Mouse (Mus musculus) embryonic facial prominence, embryonic 14.5 days (tissue): ENCODE measurements around the gene H2al1m. TPM values are rescaled to one million over a fixed set of nuclear protein-coding genes. Genes with fewer than 3 reads are reported as not detected.
"Not testable (repeated sequence)": the region's sequence is repeated elsewhere in the genome, so short reads cannot be mapped to it uniquely, and the experiment has no call there.

Experiments used
- ATAC-seq: fragments of 200-750 bp; cut with Nextera tagmentation; 2 replicates; pipeline ENCODE4 v1.8.0; 2017; ENCODE audit warnings: low read depth, moderate number of reproducible peaks, moderate TSS enrichment
- DNase-seq: peaks from one replicate; pipeline ENCODE4 v3.0.0-alpha.2; 2015; ENCODE audit warnings: low spot score
- H3K27ac ChIP-seq: fragments of 300-500 bp; sonication (generic); replicated peaks from 2 replicates; pipeline ENCODE4 v1.5.1; 2014; ENCODE audit warnings: low read depth, mild to moderate bottlenecking, low read length, moderate library complexity
- H3K27me3 ChIP-seq: fragments of 300-500 bp; sonication (generic); replicated peaks from 2 replicates; pipeline ENCODE4 v1.6.1; 2014; ENCODE audit warnings: low read length; ENCODE audit not compliant: control insufficient read depth, insufficient read depth
- H3K36me3 ChIP-seq: fragments of 300-500 bp; sonication (generic); 2 replicates; pipeline ENCODE4 v1.6.1; 2014; ENCODE audit warnings: low read length, mixed read lengths; ENCODE audit not compliant: control insufficient read depth, insufficient read depth
- H3K4me1 ChIP-seq: fragments of 300-500 bp; sonication (generic); 2 replicates; pipeline ENCODE4 v1.6.1; 2014; ENCODE audit warnings: antibody characterized with exemption, low read length; ENCODE audit not compliant: control insufficient read depth, insufficient read depth
- H3K4me2 ChIP-seq: fragments of 300-500 bp; sonication (generic); 2 replicates; pipeline ENCODE4 v1.6.1; 2014; ENCODE audit warnings: low read depth, mild to moderate bottlenecking, low read length, moderate library complexity, mixed read lengths
- H3K4me3 ChIP-seq: fragments of 300-500 bp; sonication (generic); 2 replicates; pipeline ENCODE4 v1.5.1; 2014; ENCODE audit warnings: low read depth, mild to moderate bottlenecking, low read length
- H3K9ac ChIP-seq: fragments of 300-500 bp; sonication (generic); 2 replicates; pipeline ENCODE4 v1.6.1; 2014; ENCODE audit warnings: low read depth, mild to moderate bottlenecking, low read length, moderate library complexity, mixed read lengths
- H3K9me3 ChIP-seq: fragments of 300-500 bp; sonication (generic); 2 replicates; pipeline ENCODE4 v1.6.1; 2016; ENCODE audit warnings: low read length; ENCODE audit not compliant: control insufficient read depth
- WGBS: fragments of 180-500 bp; shearing (Covaris S2); extraction: QIAGEN DNeasy Blood & Tissue Kit; methylation state at CpG from one replicate; pipeline ENCODE4 v1.1.7; 2014; 5-methylcytosine and 5-hydroxymethylcytosine counted together
- polyA plus RNA-seq: library from polyadenylated mRNA; unstranded; fragments of >200 nt; fragmentation: Nextera tagmentation; extraction: Ambion mirVana; gene quantifications from 2 replicates; pipeline ENCODE4 v1.2.1, GENCODE M21; 2014

H2al1m gene
- polyA plus RNA-seq, 1 experiment from 2014 or later: not detected

- DNase-seq (no peak), ATAC-seq (no peak)
- Histone ChIP-seq H3K4me1 (no peaks in the 10 kb centered on the region), H3K4me2 (no peak overlapping the region), H3K36me3 (no peaks in the 10 kb centered on the region), H3K27ac (no peak overlapping the region), H3K27me3 (no peaks in the 10 kb centered on the region), H3K9ac (no peak overlapping the region), H3K4me3 (no peak overlapping the region), H3K9me3 (no peaks in the 10 kb centered on the region)
- 90% methylated on average over 7 of the region's 7 CpGs for WGBS
Measured at GRCm38 (mm10) chrX:9257831-9258230, 25.7 kb upstream of the H2al1m start.

DNA sequence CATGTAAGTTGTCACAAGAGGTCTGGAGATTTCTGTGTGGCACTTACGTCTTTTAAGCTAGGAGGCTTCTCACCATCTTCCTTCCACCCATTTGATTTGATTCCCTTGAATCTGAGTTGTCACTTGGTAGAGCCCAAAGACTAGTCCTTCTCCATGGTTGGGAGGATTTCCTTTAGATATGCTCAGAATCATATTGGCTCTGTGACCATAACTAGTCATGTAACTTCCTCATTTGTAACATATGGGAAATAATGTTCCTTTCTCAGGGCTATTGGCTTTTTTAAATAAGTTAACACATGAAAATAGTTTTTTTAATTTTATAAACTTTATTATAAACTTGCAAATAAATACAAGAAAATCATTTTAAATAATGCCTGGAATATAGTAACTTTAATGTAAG is 24.3 kb upstream of the H2al1m start:
- 93% methylated on average over 1 of the region's 1 CpGs for WGBS

GRCm38 (mm10) chrX:9271112-9271511 is 12.5 kb upstream of the H2al1m start:
- Histone ChIP-seq H3K4me1 (no peaks in the 10 kb centered on the region), H3K27me3 (no peaks in the 10 kb centered on the region), H3K4me3 (no peak overlapping the region), H3K9ac (no peak overlapping the region), H3K4me2 (no peak overlapping the region), H3K36me3 (no peaks in the 10 kb centered on the region), H3K9me3 (no peaks in the 10 kb centered on the region; the same call in 1 of the 2 replicates), H3K27ac (no peak overlapping the region)
- ATAC-seq: no peak
- 68% methylated on average over 3 of the region's 3 CpGs for WGBS
- DNase-seq: no peak

More for the DNA sequence above, 24.3 kb upstream of the H2al1m start:
- no peaks in the 10 kb centered on the region for H3K36me3 ChIP-seq
- no peak overlapping the region for H3K4me2 ChIP-seq
- H3K27ac ChIP-seq: no peak overlapping the region
- no peak for DNase-seq
- no peak overlapping the region for H3K9ac ChIP-seq
- H3K27me3 ChIP-seq: no peaks in the 10 kb centered on the region
- H3K4me3 ChIP-seq: no peak overlapping the region
- no peaks in the 10 kb centered on the region for H3K4me1 ChIP-seq
- no peak for ATAC-seq
- no peaks in the 10 kb centered on the region for H3K9me3 ChIP-seq

DNA sequence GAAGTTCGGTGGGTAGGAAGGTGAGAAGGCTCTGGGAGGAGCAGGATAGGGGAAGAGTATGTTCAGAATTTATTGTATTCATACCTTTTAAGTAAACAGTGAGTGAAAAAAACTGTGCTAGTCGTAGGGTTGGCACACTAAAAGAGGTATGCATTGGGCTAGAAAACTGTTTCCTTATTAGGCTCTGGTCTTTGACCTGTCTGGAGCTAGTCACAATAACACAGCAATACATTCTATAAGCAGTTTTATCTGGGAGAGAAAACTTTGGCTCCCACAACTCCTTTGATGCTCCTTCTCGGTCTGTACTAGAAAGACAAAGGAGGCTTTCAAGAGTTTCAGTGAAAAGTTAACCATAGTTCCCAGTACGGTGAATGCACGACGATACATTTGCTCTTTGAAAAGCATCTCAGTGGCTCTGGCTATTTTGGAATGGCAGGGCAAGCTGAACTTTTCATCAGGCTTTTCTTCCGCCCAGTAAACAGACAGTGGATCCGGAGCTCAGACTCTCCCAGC is 11.6 kb upstream of the H2al1m start:
- H3K36me3 ChIP-seq: no peaks in the 10 kb centered on the region
- DNase-seq: no peak
- peak overlapping the region; percentile 54 for H3K4me2 ChIP-seq
- peak overlapping the region; percentile 56 for H3K4me3 ChIP-seq
- no peaks in the 10 kb centered on the region; the same call in 1 of the 2 replicates for H3K9me3 ChIP-seq
- no peak overlapping the region for H3K27ac ChIP-seq
- no peaks in the 10 kb centered on the region for H3K4me1 ChIP-seq
- 21% methylated on average over 8 of the region's 8 CpGs for WGBS
- peak; percentile 26; the same call in 1 of the 2 replicates for ATAC-seq
- peak overlapping the region; percentile 61 for H3K9ac ChIP-seq
- no peaks in the 10 kb centered on the region for H3K27me3 ChIP-seq

- Histone ChIP-seq H3K27ac (no peak within 1 kb of the TSS), H3K4me3 (peak within 1 kb of the TSS; percentile 56), H3K4me2 (peak within 1 kb of the TSS; percentile 54), H3K36me3 (no peaks in the 10 kb centered on the region), H3K27me3 (no peaks in the 10 kb centered on the region), H3K9ac (peak within 1 kb of the TSS; percentile 61), H3K4me1 (no peaks in the 10 kb centered on the region), H3K9me3 (no peaks in the 10 kb centered on the region; the same call in 1 of the 2 replicates)
- 0% methylated on average over 1 of the region's 94 CpGs for WGBS
- peak; percentile 72 for DNase-seq
- ATAC-seq: peak; percentile 90
Measured at GRCm38 (mm10) chrX:9272460-9273361, 10.9 kb upstream of the H2al1m start, which contains the start of gene Xk. Gene Xk, plus strand, starts transcription at chrX:9272756.

DNA sequence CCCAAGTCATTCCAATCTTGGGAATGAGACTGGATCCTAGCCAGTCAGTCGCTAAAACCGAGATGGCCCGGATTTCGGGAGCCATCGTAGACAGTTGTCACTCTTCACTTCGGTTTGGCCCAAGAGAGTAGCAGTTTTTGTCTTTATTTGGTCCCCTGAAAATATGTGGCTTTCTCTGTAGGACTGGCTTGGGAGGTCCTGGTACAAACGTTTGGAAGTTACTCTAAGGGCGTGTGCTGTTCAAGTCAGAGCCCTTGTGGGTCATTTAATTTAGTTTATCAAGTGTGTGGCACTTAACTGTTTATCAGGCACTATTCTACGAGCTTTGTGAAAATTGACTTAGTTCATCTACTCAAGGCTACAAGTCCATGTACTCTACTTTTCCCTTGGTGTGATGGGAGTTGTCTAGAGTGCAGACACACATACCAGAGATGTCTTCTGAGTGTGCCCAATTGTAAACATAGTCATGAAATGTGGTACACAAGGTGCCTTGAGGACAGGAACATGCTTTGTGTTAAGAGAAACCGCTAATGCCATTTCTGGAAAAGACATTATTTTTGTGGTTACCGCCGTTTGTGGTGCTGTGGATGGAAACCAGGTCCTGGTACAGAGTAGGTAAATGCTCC is 10.1 kb upstream of the H2al1m start:
- H3K4me2 ChIP-seq: peak overlapping the region; percentile 54
- H3K4me1 ChIP-seq: no peaks in the 10 kb centered on the region
- no peaks in the 10 kb centered on the region for H3K36me3 ChIP-seq
- H3K9me3 ChIP-seq: no peaks in the 10 kb centered on the region; the same call in 1 of the 2 replicates
- no peak overlapping the region for H3K9ac ChIP-seq
- ATAC-seq: no peak
- no peak for DNase-seq
- no peak overlapping the region for H3K27ac ChIP-seq
- H3K27me3 ChIP-seq: no peaks in the 10 kb centered on the region
- 61% methylated on average over 12 of the region's 12 CpGs for WGBS
- peak overlapping the region; percentile 56 for H3K4me3 ChIP-seq

- no peaks in the 10 kb centered on the region for H3K27me3 ChIP-seq
- H3K27ac ChIP-seq: no peak overlapping the region
- H3K36me3 ChIP-seq: no peaks in the 10 kb centered on the region
- no peak overlapping the region for H3K9ac ChIP-seq
- no peak for ATAC-seq
- H3K9me3 ChIP-seq: no peaks in the 10 kb centered on the region; the same call in 1 of the 2 replicates
- no peak overlapping the region for H3K4me3 ChIP-seq
- no peak for DNase-seq
- 71% methylated on average over 8 of the region's 8 CpGs for WGBS
- no peaks in the 10 kb centered on the region for H3K4me1 ChIP-seq
- H3K4me2 ChIP-seq: no peak overlapping the region
Measured at GRCm38 (mm10) chrX:9274321-9274720, 9.2 kb upstream of the H2al1m start.

- H3K4me3 ChIP-seq, DNase-seq, H3K9me3 ChIP-seq, ATAC-seq, H3K4me2 ChIP-seq, H3K4me1 ChIP-seq, H3K27me3 ChIP-seq, H3K27ac ChIP-seq, H3K9ac ChIP-seq, H3K36me3 ChIP-seq: not testable (repeated sequence)
- 89% methylated on average over 3 of the region's 4 CpGs for WGBS
Measured at GRCm38 (mm10) chrX:9293140-9293829, 9.7 kb downstream of the H2al1m start.
